Mouse (Mus musculus) frontal cortex, postnatal 36 days (tissue): ENCODE measurements around the gene Hkdc1.

ENCODE experiments used
- DNase-seq, 2 experiments: peaks; one replicate each; pipeline ENCODE4 v3.0.0; 2022; ENCODE audit warnings: low spot score in 2 of 2

Gene Hkdc1

DNA sequence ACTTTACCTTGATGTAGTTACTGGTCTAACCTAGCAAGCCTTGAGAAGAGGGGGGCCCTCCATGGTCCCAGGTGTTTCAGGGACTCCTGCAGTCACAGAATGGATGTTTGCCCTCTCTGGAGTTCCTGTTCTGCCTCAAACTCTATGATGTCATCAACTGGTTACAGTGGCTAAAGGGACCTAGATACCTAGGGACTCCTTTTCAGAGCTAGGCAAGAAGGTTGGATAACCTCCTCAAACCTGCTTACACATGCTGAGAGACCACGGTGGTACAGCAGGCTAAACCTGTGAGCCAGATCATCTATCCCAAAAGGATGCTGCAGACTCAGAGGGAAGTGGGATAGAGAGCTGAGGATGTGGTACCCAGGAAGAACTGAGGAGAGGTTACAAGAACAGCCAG, 42.5 kb downstream of the Hkdc1 start, which contains the start of gene Hk1:
Gene Hk1, minus strand, starts transcription at position 101 of the 400 bp plus-strand sequence.
- no peak for DNase-seq

DNA sequence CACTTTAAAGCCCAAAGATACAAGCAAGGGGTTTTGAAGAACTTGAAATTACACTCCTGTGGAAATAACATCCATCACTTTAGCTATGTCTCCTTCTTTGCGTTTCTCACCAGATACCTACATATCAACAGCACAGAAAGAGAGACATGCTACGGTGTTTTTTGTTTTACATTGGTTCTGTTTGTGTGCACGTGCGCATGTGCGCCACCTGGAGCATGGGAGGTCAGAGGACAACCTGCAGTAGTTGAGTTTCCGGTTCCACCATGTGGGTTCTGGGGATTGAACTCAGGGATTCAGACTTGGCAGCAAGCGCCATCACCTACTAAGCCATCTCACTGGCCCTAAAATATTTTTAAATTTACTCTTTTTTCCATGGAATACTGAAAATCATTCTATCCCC, 63.5 kb downstream of the Hkdc1 start:
- DNase-seq, result no peak

DNA sequence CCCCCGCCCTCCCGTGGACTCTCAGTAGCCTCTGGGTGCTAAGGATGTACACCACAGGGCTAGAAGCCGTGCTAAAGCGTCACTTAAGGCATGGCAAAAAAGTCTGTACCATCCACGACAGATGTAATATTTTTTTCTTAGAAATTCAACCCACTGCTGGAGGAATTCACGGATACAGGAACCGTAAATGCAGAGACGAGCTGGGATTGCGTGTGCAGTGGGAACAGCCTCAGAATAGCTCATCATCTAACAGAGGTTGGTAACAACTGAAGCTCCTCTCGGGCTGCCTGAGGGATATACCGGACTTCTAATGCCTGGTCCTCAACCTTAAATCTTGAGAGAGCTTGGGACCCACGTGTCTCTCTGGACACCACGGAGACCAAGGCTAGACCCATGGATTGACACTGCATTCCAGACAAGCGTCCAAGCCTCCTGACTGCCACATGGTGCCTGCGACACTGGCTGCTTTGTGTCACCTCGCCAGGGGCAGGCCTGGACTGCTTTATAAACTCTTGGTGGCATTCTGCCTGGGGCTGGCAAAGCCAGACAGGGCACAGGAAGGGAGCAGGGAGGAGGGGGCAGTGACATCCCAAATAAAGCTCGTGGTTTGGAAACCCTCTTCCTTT, 66.1 kb downstream of the Hkdc1 start:
- peak; percentile 44 to 64 for DNase-seq

DNA sequence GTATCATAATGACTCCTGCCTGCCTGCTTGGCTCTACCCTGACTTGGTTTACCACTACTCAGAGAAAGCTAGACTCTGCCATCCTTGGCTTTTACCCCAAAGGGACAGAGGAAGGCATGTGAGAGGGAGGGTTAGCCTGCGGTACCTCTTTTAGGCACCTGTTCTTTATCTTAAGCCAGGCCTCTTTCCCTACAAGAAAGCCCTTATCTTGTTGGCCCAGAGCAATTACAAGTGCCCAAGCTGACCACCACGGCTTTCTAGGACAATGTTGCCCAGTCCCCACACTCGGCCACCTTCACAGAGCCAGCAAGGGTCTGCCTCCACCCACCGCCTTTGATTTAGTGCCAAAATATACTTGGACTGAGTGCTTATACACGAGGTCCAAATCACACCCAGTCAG, 77.1 kb downstream of the Hkdc1 start:
- no peak for DNase-seq

DNA sequence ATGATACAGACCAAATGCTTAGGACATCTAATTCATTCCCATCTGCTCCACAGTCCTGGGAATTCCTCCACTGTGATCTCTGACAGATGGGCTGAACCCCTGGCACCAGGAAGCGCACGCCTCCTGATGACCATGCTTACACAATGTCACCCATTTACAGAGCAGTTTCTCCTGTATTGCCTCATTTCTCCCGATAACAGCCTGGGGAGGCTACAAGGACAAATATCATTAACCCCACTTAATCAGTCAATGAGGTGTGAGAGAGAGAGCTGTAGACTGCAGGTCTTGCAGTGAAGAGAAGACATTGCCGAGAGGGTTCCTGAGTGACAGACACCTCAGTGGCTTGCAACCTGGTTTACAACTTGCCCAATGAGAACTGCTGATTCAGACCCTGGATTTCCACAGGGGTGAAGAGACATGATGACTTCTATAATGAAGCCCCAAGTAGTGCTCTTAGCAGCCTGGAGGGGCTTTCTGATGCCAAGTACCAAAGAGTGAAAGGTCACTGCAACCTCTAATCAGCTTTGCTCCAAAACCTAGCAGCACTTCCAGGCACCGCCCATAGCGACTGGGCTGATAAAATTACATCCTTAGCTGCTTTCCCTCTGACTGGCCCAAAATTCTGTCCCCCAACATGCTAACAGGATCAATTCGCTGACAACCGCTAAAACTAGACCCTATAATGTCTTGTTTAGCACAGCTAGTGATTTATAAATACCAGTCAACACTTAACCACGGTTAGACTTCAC, 78.1 kb downstream of the Hkdc1 start:
- no peak for DNase-seq

DNA sequence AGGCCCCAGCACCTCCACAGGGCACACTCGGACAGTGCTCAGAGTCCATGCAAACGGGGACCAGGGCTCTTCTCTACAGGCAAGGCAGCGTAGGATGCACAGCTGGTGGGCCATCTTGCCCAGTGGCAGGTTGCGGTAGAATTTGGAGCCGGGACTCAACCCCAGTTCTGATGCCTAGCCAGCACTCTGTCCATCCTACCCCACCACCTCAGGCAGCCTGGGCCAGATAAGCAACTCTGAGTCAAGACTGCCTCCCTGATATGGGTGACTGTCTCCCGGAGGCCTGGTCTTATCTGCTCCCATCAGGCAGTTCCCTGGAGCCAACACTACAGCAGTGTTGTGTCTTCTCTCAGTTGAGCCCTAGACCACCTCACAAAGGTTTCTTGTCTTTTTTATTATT, 79.8 kb downstream of the Hkdc1 start:
- DNase-seq, result no peak

DNA sequence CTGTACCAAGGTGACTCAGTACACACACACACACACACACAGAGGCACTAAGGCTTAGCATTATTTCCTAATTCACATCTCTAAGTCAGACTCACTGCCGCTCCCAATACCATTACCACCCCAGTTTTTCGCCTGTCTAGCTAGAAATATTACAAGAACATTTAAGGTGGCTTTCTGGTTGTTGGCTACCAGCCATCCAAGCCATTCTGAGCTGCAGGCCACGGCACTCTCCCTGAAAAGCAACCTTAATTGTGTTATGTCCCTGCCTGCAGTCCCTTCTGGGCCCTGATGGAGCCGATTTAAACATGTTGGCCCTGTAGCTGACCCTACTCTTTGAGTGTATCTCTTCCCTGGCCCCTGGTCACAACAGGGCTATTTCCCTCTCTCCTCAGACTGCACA, 80.3 kb downstream of the Hkdc1 start:
- no peak for DNase-seq

DNA sequence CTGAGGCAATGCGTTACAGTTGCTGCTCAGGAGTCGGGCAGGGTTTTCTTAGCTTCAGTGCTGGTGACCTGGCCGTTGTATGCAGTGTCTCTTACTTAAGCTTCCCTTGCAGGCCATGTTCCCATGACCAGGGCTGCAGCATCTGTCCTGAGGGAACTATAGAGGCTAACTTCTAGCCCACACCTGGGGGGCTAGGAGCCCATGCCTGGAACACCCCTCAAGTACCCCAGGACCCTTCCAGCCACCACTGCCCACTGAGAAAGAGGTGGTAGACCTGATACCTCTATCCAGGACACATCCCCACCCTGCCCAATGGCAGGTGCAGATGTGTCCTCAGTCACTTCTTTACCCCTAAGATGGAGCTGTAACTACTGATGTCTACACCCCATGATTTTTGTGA, 81.3 kb downstream of the Hkdc1 start:
- DNase-seq, result no peak

DNA sequence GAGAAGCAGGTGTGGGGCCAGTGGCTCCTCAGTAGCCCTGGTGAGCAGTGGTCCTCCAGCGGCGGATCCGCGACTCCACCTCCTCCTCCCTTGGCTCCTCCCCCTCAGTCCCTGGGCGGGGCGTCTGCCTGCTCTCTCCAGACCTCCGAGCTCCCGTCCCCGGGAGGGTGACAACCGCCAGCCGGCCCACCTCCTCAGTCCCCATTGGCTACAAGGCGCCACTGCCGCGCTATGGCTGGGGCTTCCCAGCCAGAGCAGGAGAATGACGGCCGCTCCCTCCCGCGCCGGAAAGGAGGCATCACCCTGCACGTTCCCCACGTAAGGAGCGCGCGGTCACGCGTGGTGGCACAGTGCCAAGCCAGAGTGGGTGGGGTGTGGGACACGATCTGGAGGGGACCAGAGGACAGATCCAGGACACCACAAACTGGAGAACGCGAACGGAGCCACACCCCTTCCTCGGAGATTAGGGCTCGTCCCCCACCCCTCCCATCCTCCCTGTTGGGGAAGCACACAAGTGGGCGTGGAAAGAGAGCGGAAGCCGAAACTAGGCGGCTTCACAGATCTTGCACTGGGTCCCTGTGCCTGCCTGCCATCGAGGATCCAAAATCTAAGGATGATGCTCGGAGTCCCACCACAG, 82.1 kb downstream of the Hkdc1 start:
- DNase-seq, result peak; percentile 98

DNA sequence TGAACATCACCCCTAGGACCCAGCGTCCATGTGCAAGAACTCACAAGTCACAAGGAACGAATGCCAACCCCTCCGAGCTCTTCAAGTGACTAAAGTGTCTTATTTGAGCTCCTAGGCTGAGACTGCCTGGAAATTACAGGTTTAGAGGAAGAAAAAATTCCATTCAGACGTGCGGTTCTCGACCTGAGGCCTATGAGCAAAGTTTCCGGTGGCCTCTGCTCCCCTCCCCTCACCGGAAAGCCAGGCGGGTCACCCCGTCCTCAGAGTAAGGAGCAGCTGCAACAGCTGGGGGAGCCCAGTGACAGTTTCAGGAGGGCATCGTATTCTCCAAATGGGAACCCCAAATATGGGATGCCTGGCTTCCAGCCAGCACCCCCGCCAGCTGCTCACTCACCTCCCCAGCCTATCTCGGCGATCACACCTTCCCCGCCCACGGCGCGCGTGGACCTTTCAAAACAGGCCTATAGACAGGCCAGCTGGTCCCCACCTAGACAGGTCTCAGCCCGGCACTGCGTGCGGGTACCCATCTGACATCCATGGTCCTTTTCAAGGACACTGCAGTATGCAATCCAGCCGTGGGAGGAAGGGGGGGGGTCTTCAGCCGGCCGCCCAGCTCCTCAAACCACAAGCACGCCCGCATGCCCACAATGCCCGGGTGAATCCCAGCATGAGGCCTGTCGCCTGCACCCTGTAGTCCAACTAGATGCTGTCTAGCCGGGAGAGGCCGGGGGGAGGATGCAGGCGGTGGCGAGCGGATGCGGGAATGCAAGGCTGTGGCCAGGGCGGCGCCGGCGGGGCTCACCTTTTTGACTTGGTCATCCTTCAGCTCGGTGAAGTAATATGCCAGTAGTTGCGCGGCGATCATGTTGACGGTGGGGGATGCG, 82.8 kb downstream of the Hkdc1 start:
- DNase-seq, result peak; percentile 62 to 65

DNA sequence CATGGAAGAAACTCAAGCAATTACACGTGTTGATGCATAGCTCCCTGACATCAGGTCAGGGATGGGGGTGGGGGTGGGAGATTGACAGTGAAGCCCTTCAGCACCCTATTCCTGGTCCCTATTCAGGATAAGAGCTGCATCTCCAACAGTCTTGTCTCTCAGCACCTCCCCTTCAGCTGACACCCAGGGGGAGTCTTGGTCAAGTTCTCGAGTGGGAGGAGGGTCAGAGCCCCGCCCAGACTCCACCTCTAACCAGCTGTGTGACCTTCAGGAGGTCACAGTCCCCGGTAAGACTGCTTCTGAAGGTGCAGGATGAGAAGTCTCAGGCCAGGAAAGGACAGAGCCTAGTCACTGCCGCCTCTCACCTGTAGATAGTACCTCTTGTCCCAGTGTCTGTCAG, 83.7 kb downstream of the Hkdc1 start:
- no peak for DNase-seq

DNA sequence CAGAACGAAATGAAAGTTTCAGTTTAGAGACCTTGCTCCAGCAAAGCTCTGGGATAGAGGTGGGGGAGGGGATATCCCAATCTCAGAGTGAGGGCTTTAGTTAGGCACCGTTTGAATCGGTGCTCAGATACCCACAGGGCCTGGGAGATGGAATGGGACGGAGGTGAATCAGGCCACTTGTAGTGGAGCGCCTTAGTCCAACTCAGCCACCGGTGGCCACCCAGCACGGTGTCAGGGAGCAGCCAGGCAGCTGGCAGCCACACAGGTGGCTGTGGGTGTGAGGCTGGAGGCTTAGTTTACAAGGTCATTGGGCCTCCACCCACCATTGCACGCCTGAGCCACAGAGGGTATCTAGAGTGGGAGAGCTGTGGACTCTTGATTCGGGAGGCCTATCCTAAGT, 84.1 kb downstream of the Hkdc1 start:
- DNase-seq, result no peak

DNA sequence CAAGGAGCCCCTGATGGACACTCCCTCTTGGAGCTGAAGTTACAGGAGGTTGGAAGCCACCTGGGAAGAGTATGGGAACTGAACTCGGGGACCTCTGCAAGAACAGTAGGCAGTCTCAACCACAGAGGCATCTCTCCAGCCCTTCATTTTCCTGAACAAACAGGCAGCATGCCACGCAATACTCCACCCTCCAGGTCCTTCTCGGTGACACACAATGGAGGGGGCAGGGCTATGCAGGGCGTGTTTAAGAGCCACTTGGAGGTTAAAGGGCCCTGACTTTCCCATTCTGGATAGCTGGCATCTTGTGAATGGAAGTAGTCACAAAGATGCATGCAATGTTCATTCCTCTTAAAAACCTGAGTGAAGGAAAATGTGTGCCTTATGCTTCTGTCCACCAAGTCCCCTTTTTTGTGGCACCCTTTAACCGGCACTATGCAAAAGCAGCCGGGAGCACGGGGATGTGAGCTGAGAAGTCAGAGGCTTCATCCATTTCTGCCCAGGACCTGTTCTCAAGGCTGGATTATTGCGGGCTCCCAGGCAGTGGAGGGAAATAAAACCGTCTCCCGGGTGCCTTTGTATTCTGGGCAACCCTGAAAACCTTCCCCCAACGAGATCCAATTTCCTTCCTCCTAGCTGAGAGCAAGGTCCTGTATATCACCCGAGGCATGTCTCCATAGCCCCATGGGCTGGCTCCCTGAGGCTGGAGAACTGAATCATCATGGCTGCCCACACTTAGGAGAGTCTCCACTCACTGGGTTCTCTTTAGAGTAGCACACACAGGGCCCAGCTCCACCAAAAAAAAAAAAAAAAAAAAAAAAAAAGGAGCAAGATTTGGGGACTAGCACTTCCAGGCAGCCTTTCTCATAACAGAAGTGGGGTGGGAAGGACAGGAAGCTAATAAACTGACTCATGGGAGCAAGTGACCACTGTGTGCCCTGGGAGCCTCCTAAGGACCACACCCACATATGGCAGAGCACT, 85.4 kb downstream of the Hkdc1 start:
- DNase-seq, result no peak

DNA sequence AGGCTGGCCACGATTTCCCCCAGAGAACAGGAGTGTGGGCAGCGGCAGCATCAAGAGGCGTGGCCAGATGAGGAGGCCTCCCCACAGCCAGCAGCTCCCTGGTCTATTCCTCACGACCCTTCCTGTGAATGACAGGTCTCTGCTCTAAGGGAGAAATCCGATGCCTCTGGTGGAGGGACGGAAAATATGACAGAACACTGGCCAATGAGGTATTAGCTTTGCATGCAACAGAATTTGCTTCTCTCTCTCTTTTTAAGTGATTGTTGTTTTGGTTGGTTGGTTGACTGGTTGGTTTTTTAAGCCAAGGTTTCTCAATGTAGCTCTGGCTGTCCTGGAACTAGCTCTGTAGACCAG, 86.9 kb downstream of the Hkdc1 start:
- DNase-seq, result no peak

DNA sequence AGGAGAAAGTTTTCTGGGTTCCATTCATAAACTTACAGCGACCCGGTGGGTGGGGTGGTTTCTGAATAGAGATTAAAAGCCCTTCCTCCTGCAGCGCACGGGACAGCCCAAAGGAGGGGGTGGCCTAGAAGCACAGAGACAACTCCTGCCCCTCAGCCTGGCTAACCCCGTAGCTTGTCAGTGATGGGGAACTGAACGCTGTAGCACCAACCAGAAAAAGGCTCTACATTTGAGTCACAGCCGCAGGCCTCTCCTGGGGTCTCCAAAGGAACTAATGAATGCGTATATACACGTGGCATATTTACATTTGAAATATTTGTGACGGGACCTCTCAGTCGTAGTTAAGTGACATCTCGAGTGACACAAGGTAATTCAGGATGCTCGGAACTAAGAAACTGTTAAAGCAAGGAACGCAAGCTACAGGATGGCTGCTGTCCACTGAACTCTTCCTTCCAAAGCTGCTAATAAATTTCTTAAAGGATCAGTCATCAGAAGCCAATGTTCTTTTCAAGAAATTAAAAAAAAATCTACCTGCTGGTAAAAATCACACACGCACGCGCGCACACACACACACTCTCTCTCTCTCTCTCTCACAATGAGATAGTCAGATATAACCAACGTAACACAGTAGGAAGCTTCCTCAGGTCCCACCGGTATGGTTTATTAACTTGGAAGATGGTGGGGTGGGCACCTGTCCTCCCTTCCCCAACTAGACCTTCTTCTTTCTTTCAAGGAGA, 87.4 kb downstream of the Hkdc1 start:
- DNase-seq, result no peak

DNA sequence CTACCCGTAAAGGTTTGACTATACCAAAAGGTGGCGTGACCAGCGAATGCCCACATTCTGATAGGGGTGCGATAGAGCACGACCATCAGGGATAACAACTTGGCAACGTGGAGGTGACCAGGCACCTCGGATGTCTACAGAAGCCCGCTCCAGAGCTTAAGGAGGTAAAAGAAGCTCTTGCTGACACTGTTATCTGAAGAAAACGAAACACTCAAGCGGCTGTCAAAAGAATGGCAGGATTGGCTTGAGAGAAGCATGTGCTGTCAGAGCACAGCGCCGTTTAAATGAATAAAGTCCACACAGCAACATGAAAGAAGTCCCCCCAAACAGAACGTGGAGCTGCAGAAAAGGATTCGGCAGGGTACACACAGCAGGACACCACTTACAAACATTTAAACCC, 89.0 kb downstream of the Hkdc1 start:
- DNase-seq, result no peak
